Mouse (Mus musculus) MEL (cell line): ENCODE data around the gene Cyp26c1. TPM values are rescaled to one million over a fixed set of nuclear protein-coding genes. Genes with fewer than 3 reads are reported as not detected.
A peak's percentile ranks its signal among the peaks of the same experiment; 100 is the strongest.

Experiments used
- DNase-seq: peaks from one replicate; pipeline ENCODE4 v3.0.0; 2011; ENCODE audit warnings: low read depth, low spot score
- H3K27ac ChIP-seq: 2 replicates; pipeline ENCODE4 v1.5.1; 2012; ENCODE audit warnings: low read depth, mild to moderate bottlenecking, control low read depth, low read length, moderate library complexity; ENCODE audit not compliant: control insufficient read depth
- H3K27me3 ChIP-seq, 2 experiments: fragments of 150-350 bp in 1 of 2; sonication (generic) in 1 of 2; 2 replicates each; pipeline ENCODE4 v1.6.1; 2012; ENCODE audit warnings: low read length in 2 of 2, mild to moderate bottlenecking in 2 of 2, improper control_type of control experiment in 1 of 2, moderate library complexity in 1 of 2; ENCODE audit not compliant: insufficient read depth in 2 of 2, control insufficient read depth in 1 of 2
- H3K36me3 ChIP-seq, 2 experiments: 2 replicates each; pipeline ENCODE4 v1.6.1; 2012 to 2014; ENCODE audit warnings: low read length in 2 of 2, improper control_type of control experiment in 1 of 2, inconsistent platforms in 1 of 2, mild to moderate bottlenecking in 1 of 2; ENCODE audit not compliant: insufficient read depth in 2 of 2, control insufficient read depth in 1 of 2
- H3K4me1 ChIP-seq, 2 experiments: fragments of 150-350 bp in 1 of 2; sonication (generic) in 1 of 2; 2 replicates each; pipeline ENCODE4 v1.6.1; 2012; ENCODE audit warnings: low read length in 2 of 2, improper control_type of control experiment in 1 of 2, mild to moderate bottlenecking in 1 of 2; ENCODE audit not compliant: insufficient read depth in 2 of 2, control insufficient read depth in 1 of 2
- H3K4me3 ChIP-seq, 2 experiments: fragments of 150-350 bp in 1 of 2; sonication (generic) in 1 of 2; 2 replicates each; pipeline ENCODE4 v1.5.1; 2012; ENCODE audit warnings: low read depth in 2 of 2, low read length in 2 of 2, mild to moderate bottlenecking in 2 of 2, moderate library complexity in 2 of 2, control low read depth in 1 of 2, improper control_type of control experiment in 1 of 2; ENCODE audit not compliant: control insufficient read depth in 1 of 2, insufficient read depth in 1 of 2
- H3K79me2 ChIP-seq: 2 replicates; pipeline ENCODE4 v1.6.1; 2012; ENCODE audit warnings: mild to moderate bottlenecking, low read length, moderate library complexity; ENCODE audit not compliant: control insufficient read depth, poor library complexity, insufficient read depth
- H3K9ac ChIP-seq: 2 replicates; pipeline ENCODE4 v1.6.1; 2012; ENCODE audit warnings: low read depth, mild to moderate bottlenecking, control low read depth, low read length, moderate library complexity; ENCODE audit not compliant: control insufficient read depth, poor library complexity, severe bottlenecking
- H3K9me3 ChIP-seq: fragments of 150-350 bp; sonication (generic); replicated peaks from 2 replicates; pipeline ENCODE4 v1.6.1; 2012; ENCODE audit warnings: mild to moderate bottlenecking, low read length, improper control_type of control experiment, moderate library complexity; ENCODE audit not compliant: insufficient read depth
- CHD2 ChIP-seq: IDR thresholded peaks from 2 replicates; pipeline ENCODE4 v1.6.1; 2011; ENCODE audit warnings: low read length, improper control_type of control experiment
- CTCF ChIP-seq, 3 experiments: IDR thresholded peaks in 2 of 3; conservative IDR thresholded peaks in 1 of 3; 2 replicates each; pipeline ENCODE4 v1.5.1; 2011 to 2012; ENCODE audit warnings: low read length in 3 of 3, low read depth in 2 of 3, mild to moderate bottlenecking in 2 of 3, improper control_type of control experiment in 1 of 3, inconsistent platforms in 1 of 3, mixed read lengths in 1 of 3, moderate library complexity in 1 of 3; ENCODE audit not compliant: control insufficient read depth in 1 of 3, insufficient read depth in 1 of 3, poor library complexity in 1 of 3, severe bottlenecking in 1 of 3
- ELF1 ChIP-seq: IDR thresholded peaks from 2 replicates; pipeline ENCODE4 v1.6.1; 2014; ENCODE audit warnings: low read depth, mild to moderate bottlenecking, inconsistent platforms, low read length, improper control_type of control experiment, moderate library complexity
- GABPA ChIP-seq: IDR thresholded peaks from 2 replicates; pipeline ENCODE4 v1.6.1; 2012; ENCODE audit warnings: low read depth, mild to moderate bottlenecking, inconsistent platforms, low read length, improper control_type of control experiment, moderate library complexity
- GATA1 ChIP-seq: IDR thresholded peaks from 2 replicates; pipeline ENCODE4 v1.6.1; 2011; ENCODE audit warnings: low read depth, low read length, improper control_type of control experiment
- HCFC1 ChIP-seq: IDR thresholded peaks from 2 replicates; pipeline ENCODE4 v1.6.1; 2012; ENCODE audit warnings: low read depth, mild to moderate bottlenecking, inconsistent platforms, low read length, improper control_type of control experiment, moderate library complexity
- MAFK ChIP-seq: IDR thresholded peaks from 2 replicates; pipeline ENCODE4 v1.6.1; 2011; ENCODE audit warnings: low read depth, mild to moderate bottlenecking, low read length, improper control_type of control experiment, borderline replicate concordance
- MYB ChIP-seq: IDR thresholded peaks from 2 replicates; pipeline ENCODE4 v1.6.1; 2011; ENCODE audit warnings: mild to moderate bottlenecking, low read depth, low read length, improper control_type of control experiment
- MYC ChIP-seq: IDR thresholded peaks from 2 replicates; pipeline ENCODE4 v1.6.1; 2011; ENCODE audit warnings: low read depth, mild to moderate bottlenecking, low read length, improper control_type of control experiment, moderate library complexity
- POLR2A ChIP-seq, 2 experiments: IDR thresholded peaks; 2 replicates each; pipeline ENCODE4 v1.6.1; 2011 to 2012; ENCODE audit warnings: low read length in 2 of 2, mild to moderate bottlenecking in 2 of 2, control low read depth in 1 of 2, improper control_type of control experiment in 1 of 2, low read depth in 1 of 2, moderate library complexity in 1 of 2; ENCODE audit not compliant: control insufficient read depth in 1 of 2, insufficient read depth in 1 of 2, poor library complexity in 1 of 2
- POLR2AphosphoS2 ChIP-seq: IDR thresholded peaks from 2 replicates; pipeline ENCODE4 v1.6.1; 2011; ENCODE audit warnings: low read length, improper control_type of control experiment
- POLR2AphosphoS5 ChIP-seq: IDR thresholded peaks from 2 replicates; pipeline ENCODE4 v1.6.1; 2012; ENCODE audit warnings: low read depth, borderline replicate concordance, mild to moderate bottlenecking, inconsistent platforms, low read length, moderate library complexity, mixed read lengths
- RCOR1 ChIP-seq: IDR thresholded peaks from 2 replicates; pipeline ENCODE4 v1.6.1; 2012; ENCODE audit warnings: low read depth, mild to moderate bottlenecking, inconsistent platforms, low read length, improper control_type of control experiment
- SMC3 ChIP-seq: IDR thresholded peaks from 2 replicates; pipeline ENCODE4 v1.6.1; 2011; ENCODE audit warnings: low read depth, low read length, improper control_type of control experiment
- TCF12 ChIP-seq: IDR thresholded peaks from 2 replicates; pipeline ENCODE4 v1.6.1; 2014; ENCODE audit warnings: low read depth, mild to moderate bottlenecking, inconsistent platforms, low read length, improper control_type of control experiment, moderate library complexity
- UBTF ChIP-seq: IDR thresholded peaks from 2 replicates; pipeline ENCODE4 v1.6.1; 2012; ENCODE audit warnings: low read depth, mild to moderate bottlenecking, inconsistent platforms, low read length, improper control_type of control experiment, moderate library complexity, borderline replicate concordance; ENCODE audit not compliant: insufficient read depth
- USF1 ChIP-seq: IDR thresholded peaks from 2 replicates; pipeline ENCODE4 v1.6.1; 2014; ENCODE audit warnings: low read depth, mild to moderate bottlenecking, inconsistent platforms, low read length, improper control_type of control experiment, moderate library complexity
- ZMIZ1 ChIP-seq: IDR thresholded peaks from 2 replicates; pipeline ENCODE4 v1.6.1; 2012; ENCODE audit warnings: low read depth, mild to moderate bottlenecking, inconsistent platforms, low read length, improper control_type of control experiment, moderate library complexity
- polyA plus RNA-seq, 2 experiments: library from polyadenylated mRNA; stranded (reverse) in 1 of 2; unstranded in 1 of 2; fragments of >175 nt in 1 of 2; fragments of >200 nt in 1 of 2; gene quantifications; 2 replicates each; pipeline versions ENCODE4 v1.2.1 to v1.2.4; 2012; ENCODE audit warnings: low replicate concordance in 2 of 2, low read depth in 1 of 2; ENCODE audit not compliant: insufficient read length in 2 of 2, insufficient read depth in 1 of 2, missing spikeins in 1 of 2
- total RNA-seq: library from RNA; depleted of rRNA; stranded (reverse); fragments of 300-350 nt; gene quantifications from 2 replicates; pipeline ENCODE4 v1.2.3, GENCODE M21; 2012

The Cyp26c1 gene
- total and polyA plus RNA-seq, 3 experiments, result 0.08 TPM; not detected in 2

GRCm38 (mm10) chr19:37667855-37668594 is 17.4 kb upstream of the Cyp26c1 start (continued):
- TF ChIP-seq MAFK (peak; percentile 32; the same call in 1 of the 2 replicates), ELF1 (0 out of 2 replicates have a peak, but pooled peaks have one; percentile 21), POLR2A (IDR thresholded peaks at IDR 0.05; ENCODE audit: control insufficient read depth in 1 of 2, insufficient read depth in 1 of 2, low read depth in 1 of 2, low read length in 2 of 2, poor library complexity in 1 of 2) (no peak), ZMIZ1 (no peak)

GRCm38 (mm10) chr19:37668657-37669056 is 16.7 kb upstream of the Cyp26c1 start:
- no peak for TF ChIP-seq MAFK
- no peak for TF ChIP-seq RCOR1
- no peak for TF ChIP-seq MYC
- TF ChIP-seq ZMIZ1, result no peak
- no peak for TF ChIP-seq UBTF
- TF ChIP-seq USF1, result no peak
- no peak for TF ChIP-seq TCF12
- no peak for TF ChIP-seq GATA1
- TF ChIP-seq SMC3, result no peak
- no peak for TF ChIP-seq HCFC1
- no peak for TF ChIP-seq GABPA
- no peak for TF ChIP-seq POLR2A (IDR thresholded peaks at IDR 0.05; ENCODE audit: control insufficient read depth in 1 of 2, insufficient read depth in 1 of 2, low read depth in 1 of 2, low read length in 2 of 2, poor library complexity in 1 of 2)
- TF ChIP-seq POLR2AphosphoS2, result no peak
- TF ChIP-seq CTCF (IDR thresholded peaks at IDR 0.05 in 2 of 3, conservative IDR thresholded peaks at IDR 0.05 in 1 of 3; ENCODE audit: control insufficient read depth in 1 of 3, insufficient read depth in 1 of 3, low read depth in 2 of 3, low read length in 3 of 3, poor library complexity in 1 of 3, severe bottlenecking in 1 of 3), result no peak
- no peak for TF ChIP-seq POLR2AphosphoS5
- TF ChIP-seq MYB, result no peak
- H3K4me1 ChIP-seq, result peaks cover 17 to 23% of the 10 kb centered on the region in 2 experiments

GRCm38 (mm10) chr19:37669486-37669885 is 15.9 kb upstream of the Cyp26c1 start:
- H3K79me2 ChIP-seq, result no peaks in the 10 kb centered on the region
- no peaks in the 10 kb centered on the region for H3K27me3 ChIP-seq
- no peak overlapping the region for H3K27ac ChIP-seq
- DNase-seq, result no peak
- H3K36me3 ChIP-seq, result peaks cover 2 to 35% of the 10 kb centered on the region in 2 experiments; a peak in 3 of 4 replicates
- H3K4me1 ChIP-seq, result peaks cover 17 to 23% of the 10 kb centered on the region in 2 experiments
- no peaks in the 10 kb centered on the region for H3K9me3 ChIP-seq
- no peak overlapping the region for H3K9ac ChIP-seq
- TF ChIP-seq CHD2 (no peak), TCF12 (no peak)
- no peak overlapping the region for H3K4me3 ChIP-seq

More at GRCm38 (mm10) chr19:37668657-37669056, 16.7 kb upstream of the Cyp26c1 start:
- Histone ChIP-seq H3K27me3 (no peaks in the 10 kb centered on the region), H3K27ac (peak overlapping the region; percentile 15), H3K9ac (no peak overlapping the region), H3K4me3 (no peak overlapping the region), H3K79me2 (no peaks in the 10 kb centered on the region), H3K9me3 (no peaks in the 10 kb centered on the region), H3K36me3 (peaks cover 2 to 34% of the 10 kb centered on the region in 2 experiments; a peak in 3 of 4 replicates)
- no peak for DNase-seq
